Mouse (Mus musculus) neural tube, embryonic 14.5 days (tissue): ENCODE results near the gene Cnga2. TPM values are rescaled to one million over a fixed set of nuclear protein-coding genes. Genes with fewer than 3 reads are reported as not detected.
A peak's percentile ranks its signal among the peaks of the same experiment; 100 is the strongest.

ENCODE experiments used
- ATAC-seq: fragments of 200-750 bp; cut with Nextera tagmentation; 2 replicates; pipeline ENCODE4 v1.8.0; 2017; ENCODE audit warnings: low read depth, mild to moderate bottlenecking, moderate TSS enrichment, moderate library complexity
- H3K27ac ChIP-seq: fragments of 300-500 bp; sonication (generic); 2 replicates; pipeline ENCODE4 v1.5.1; 2014; ENCODE audit warnings: low read depth, mild to moderate bottlenecking, control low read depth, low read length, moderate library complexity, mixed read lengths
- H3K27me3 ChIP-seq: fragments of 300-500 bp; sonication (generic); 2 replicates; pipeline ENCODE4 v1.6.1; 2014; ENCODE audit warnings: low read length; ENCODE audit not compliant: control insufficient read depth, insufficient read depth
- H3K36me3 ChIP-seq: fragments of 300-500 bp; sonication (generic); 2 replicates; pipeline ENCODE4 v1.6.1; 2014; ENCODE audit warnings: low read length, mixed read lengths; ENCODE audit not compliant: control insufficient read depth, insufficient read depth
- H3K4me1 ChIP-seq: fragments of 300-500 bp; sonication (generic); 2 replicates; pipeline ENCODE4 v1.6.1; 2014; ENCODE audit warnings: low read length; ENCODE audit not compliant: control insufficient read depth, insufficient read depth
- H3K4me2 ChIP-seq: fragments of 300-500 bp; sonication (generic); 2 replicates; pipeline ENCODE4 v1.6.1; 2014; ENCODE audit warnings: mild to moderate bottlenecking, low read depth, low read length, control low read depth
- H3K4me3 ChIP-seq: fragments of 300-500 bp; sonication (generic); 2 replicates; pipeline ENCODE4 v1.5.1; 2014; ENCODE audit warnings: low read depth, low read length, control low read depth, mixed read lengths
- H3K9ac ChIP-seq: fragments of 300-500 bp; sonication (generic); replicated peaks from 2 replicates; pipeline ENCODE4 v1.6.1; 2014; ENCODE audit warnings: low read depth, mild to moderate bottlenecking, control low read depth, low read length, mixed read lengths
- H3K9me3 ChIP-seq: fragments of 300-500 bp; sonication (generic); 2 replicates; pipeline ENCODE4 v1.6.1; 2016; ENCODE audit warnings: low read length; ENCODE audit not compliant: control insufficient read depth
- WGBS: fragments of 180-500 bp; shearing (Covaris S2); extraction: QIAGEN DNeasy Blood & Tissue Kit; methylation state at CpG from one replicate; pipeline ENCODE4 v1.1.7; 2014; 5-methylcytosine and 5-hydroxymethylcytosine counted together
- polyA plus RNA-seq: library from polyadenylated mRNA; unstranded; fragments of >200 nt; fragmentation: Nextera tagmentation; extraction: Ambion mirVana; gene quantifications from 2 replicates; pipeline ENCODE4 v1.2.1, GENCODE M21; 2014

Cnga2 gene
- 0.08 and 0.15 TPM in 2 replicates for polyA plus RNA-seq

DNA sequence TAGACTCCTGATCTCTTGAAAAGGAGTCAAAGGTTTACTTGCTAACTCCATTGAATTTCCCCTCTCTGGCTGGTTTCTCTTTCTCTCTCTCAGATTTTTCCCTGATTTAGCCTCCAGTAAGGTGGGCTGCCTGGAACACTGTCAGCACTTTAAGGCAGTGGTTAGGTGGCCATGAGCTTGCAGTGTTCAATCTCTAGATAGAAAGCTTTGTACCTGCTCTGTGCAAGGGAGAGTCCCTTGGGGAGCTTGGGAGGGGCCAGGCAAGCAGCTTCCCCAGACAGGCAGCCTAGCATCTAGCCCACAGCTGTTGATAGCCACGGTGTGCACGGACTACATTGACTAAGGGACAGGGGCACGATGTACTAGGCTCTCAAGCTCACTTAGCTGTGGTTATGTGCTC, at the start of gene Cnga2:
Gene Cnga2, plus strand, starts transcription at position 301 of the 400 bp plus-strand sequence.
- no peak within 1 kb of the TSS for H3K4me2 ChIP-seq
- no peak within 1 kb of the TSS for H3K9ac ChIP-seq
- H3K4me1 ChIP-seq: no peaks in the 10 kb centered on the region
- no peaks in the 10 kb centered on the region for H3K36me3 ChIP-seq
- ATAC-seq: no peak
- no peaks in the 10 kb centered on the region for H3K27me3 ChIP-seq
- no peak within 1 kb of the TSS for H3K4me3 ChIP-seq
- no peak within 1 kb of the TSS for H3K27ac ChIP-seq
- 92% methylated on average over 3 of the region's 3 CpGs for WGBS
- H3K9me3 ChIP-seq: no peaks in the 10 kb centered on the region

DNA sequence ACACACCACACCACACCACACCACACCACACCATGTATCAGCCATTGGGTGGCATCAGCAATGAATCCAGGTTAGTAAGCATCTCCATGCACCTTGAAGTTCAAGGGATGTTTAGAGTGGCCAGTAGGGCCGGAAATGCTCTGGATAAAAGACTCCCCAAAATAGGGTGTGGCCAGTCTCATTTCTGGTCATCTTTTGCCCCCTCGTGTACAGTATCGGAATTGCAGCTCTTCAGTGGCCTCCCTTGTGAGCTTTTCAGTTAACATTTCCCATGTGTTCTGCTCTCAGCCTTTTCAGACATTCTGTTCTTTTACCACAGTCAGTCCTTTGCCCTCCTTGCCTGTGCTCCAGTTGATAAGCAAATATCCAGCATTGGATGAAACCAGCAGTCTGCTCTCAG, 45.0 kb upstream of the Cnga2 start:
- H3K27ac ChIP-seq: no peak overlapping the region
- no peak overlapping the region for H3K4me3 ChIP-seq
- H3K9me3 ChIP-seq: no peaks in the 10 kb centered on the region
- H3K9ac ChIP-seq: no peak overlapping the region
- ATAC-seq: no peak
- H3K4me2 ChIP-seq: no peak overlapping the region
- H3K36me3 ChIP-seq: no peaks in the 10 kb centered on the region
- H3K27me3 ChIP-seq: no peaks in the 10 kb centered on the region
- H3K4me1 ChIP-seq: no peaks in the 10 kb centered on the region
- 12% methylated on average over 3 of the region's 3 CpGs for WGBS

GRCm38 (mm10) chrX:71958366-71958765, 33.3 kb upstream of the Cnga2 start:
- no peaks in the 10 kb centered on the region for H3K36me3 ChIP-seq
- no peak overlapping the region for H3K4me2 ChIP-seq
- no peak overlapping the region for H3K27ac ChIP-seq
- no peaks in the 10 kb centered on the region for H3K9me3 ChIP-seq
- no peak for ATAC-seq
- H3K4me1 ChIP-seq: no peaks in the 10 kb centered on the region
- no peak overlapping the region for H3K4me3 ChIP-seq
- no peak overlapping the region for H3K9ac ChIP-seq
- no peaks in the 10 kb centered on the region for H3K27me3 ChIP-seq

DNA sequence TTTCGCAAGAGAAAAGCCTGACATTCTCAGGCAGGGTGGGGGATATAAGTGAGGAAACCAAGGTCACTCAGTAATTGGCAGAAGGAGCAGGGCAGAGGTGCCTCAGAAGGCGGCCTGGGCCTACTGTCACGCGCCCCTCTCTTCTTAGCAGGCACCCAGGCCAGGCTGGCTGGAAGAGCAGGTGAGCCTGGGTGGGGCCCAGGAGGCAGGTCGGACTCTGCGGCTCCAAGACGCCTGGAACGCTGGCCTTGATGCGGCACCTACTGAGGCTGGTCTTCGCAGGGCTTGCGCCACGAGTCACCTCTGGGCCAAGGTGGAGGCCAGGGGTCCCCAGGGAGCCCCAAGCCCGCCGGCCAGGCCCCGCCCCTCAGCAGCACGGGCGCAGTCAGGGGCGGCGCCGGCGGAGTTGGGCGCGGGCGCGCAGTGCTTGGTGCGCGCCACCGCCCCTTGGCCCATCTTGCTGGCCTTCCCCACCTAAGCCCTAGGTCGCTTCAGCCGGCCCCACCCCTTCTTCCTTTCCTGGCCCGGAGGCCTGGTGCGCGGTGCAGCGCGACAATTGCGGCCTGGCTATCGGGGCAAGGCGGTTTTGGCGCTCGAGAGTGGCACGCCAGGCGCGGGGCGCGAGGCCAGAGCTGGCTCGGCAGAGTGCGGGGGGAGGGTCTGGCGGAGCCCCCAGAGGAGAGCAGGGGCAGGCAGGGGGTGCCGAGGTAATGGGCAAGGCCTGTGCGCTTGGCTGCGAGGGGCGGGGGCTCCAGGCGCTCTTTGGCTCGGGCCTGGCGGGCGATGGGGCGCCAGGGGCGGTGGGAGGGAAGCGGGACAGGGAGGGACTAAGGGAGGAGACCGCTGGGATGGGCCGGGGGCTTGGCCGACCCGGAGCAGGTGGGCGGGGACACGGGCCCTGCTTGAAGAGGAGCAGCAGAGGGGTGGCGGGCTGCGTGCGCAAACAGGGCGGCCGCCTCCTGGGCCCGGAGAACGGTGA, 29.3 kb upstream of the Cnga2 start, which contains the start of gene Prrg3:
Gene Prrg3, plus strand, starts transcription at position 552 of the 979 bp plus-strand sequence.
- ATAC-seq: peak; percentile 89
- Histone ChIP-seq H3K4me2 (peak within 1 kb of the TSS; percentile 54), H3K4me3 (peak within 1 kb of the TSS; percentile 53), H3K27me3 (no peaks in the 10 kb centered on the region), H3K27ac (peak within 1 kb of the TSS; percentile 39; the same call in 1 of the 2 replicates), H3K9ac (peak within 1 kb of the TSS; percentile 79), H3K9me3 (no peaks in the 10 kb centered on the region), H3K4me1 (no peaks in the 10 kb centered on the region), H3K36me3 (no peaks in the 10 kb centered on the region)
- WGBS: 16% methylated on average over 39 of the region's 72 CpGs

GRCm38 (mm10) chrX:71963275-71963912, 28.3 kb upstream of the Cnga2 start:
- Histone ChIP-seq H3K4me2 (peak overlapping the region; percentile 54), H3K36me3 (no peaks in the 10 kb centered on the region), H3K27me3 (no peaks in the 10 kb centered on the region), H3K9ac (peak overlapping the region; percentile 79), H3K27ac (no peak overlapping the region; the same call in 1 of the 2 replicates), H3K4me1 (no peaks in the 10 kb centered on the region), H3K9me3 (no peaks in the 10 kb centered on the region), H3K4me3 (peak overlapping the region; percentile 53)
- WGBS: 22% methylated on average over 9 of the region's 9 CpGs
- ATAC-seq: peak; percentile 47; the same call in 1 of the 2 replicates

DNA sequence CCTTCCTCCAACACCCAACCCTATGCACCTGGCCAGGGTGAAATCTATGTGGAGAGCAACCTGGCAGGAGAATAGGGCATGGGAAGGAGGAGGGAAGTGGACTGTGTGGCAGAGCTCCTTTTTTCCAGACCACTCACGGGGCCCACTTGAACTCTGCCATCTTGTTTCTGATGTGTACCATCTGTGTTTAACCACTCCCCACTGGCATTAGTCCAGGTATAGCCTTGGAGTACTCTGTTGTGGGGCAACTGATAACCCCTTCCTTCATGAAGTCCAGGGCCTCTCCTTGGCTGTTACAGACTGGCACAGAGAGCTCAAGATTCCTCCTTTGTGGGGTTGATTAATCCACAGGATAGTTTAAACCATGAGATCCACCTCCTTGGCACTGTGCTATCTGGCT, 23.4 kb upstream of the Cnga2 start:
- H3K4me3 ChIP-seq: no peak overlapping the region
- no peak overlapping the region for H3K27ac ChIP-seq
- whole genome bisulfite sequencing: 85% methylated on average over 1 of the region's 1 CpGs
- no peaks in the 10 kb centered on the region for H3K36me3 ChIP-seq
- H3K27me3 ChIP-seq: no peaks in the 10 kb centered on the region
- no peaks in the 10 kb centered on the region for H3K4me1 ChIP-seq
- H3K9me3 ChIP-seq: no peaks in the 10 kb centered on the region
- no peak for ATAC-seq
- H3K4me2 ChIP-seq: no peak overlapping the region
- H3K9ac ChIP-seq: no peak overlapping the region

DNA sequence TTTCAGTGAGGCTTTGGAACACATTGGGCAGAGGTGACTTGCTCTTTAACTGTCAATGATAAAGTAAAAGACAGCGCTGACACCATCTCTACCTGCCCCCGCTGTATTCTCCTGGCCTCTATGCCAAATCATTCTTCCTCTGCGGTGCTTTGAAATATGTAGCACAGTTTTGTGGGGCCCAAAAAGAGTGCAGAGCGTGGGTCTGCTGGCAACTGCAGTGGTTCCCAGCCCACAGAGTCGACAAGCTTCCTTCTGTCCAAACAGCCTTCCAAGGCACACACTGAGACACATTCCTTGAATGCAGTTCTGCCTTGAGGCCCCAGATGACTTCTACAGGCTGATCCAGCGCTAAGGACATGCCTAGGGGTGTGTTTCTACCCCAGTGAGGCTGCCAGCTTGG, 22.8 kb upstream of the Cnga2 start:
- Histone ChIP-seq H3K9me3 (no peaks in the 10 kb centered on the region), H3K36me3 (no peaks in the 10 kb centered on the region), H3K4me2 (no peak overlapping the region), H3K9ac (no peak overlapping the region), H3K27ac (no peak overlapping the region), H3K27me3 (no peaks in the 10 kb centered on the region), H3K4me3 (no peak overlapping the region), H3K4me1 (no peaks in the 10 kb centered on the region)
- WGBS: 84% methylated on average over 6 of the region's 6 CpGs
- ATAC-seq: no peak

GRCm38 (mm10) chrX:71971325-71971724, 20.3 kb upstream of the Cnga2 start:
- Histone ChIP-seq H3K9me3 (no peaks in the 10 kb centered on the region), H3K27me3 (no peaks in the 10 kb centered on the region), H3K36me3 (no peaks in the 10 kb centered on the region), H3K4me1 (no peaks in the 10 kb centered on the region), H3K4me2 (no peak overlapping the region), H3K4me3 (no peak overlapping the region), H3K27ac (no peak overlapping the region), H3K9ac (no peak overlapping the region)
- no peak for ATAC-seq
- 72% methylated on average over 5 of the region's 5 CpGs for WGBS

GRCm38 (mm10) chrX:71972686-71973085, 19.0 kb upstream of the Cnga2 start, which contains the start of gene Fate1:
Fate1 (plus strand) TSS chrX:71972986.
- no peaks in the 10 kb centered on the region for H3K4me1 ChIP-seq
- H3K9me3 ChIP-seq: no peaks in the 10 kb centered on the region
- H3K27me3 ChIP-seq: no peaks in the 10 kb centered on the region
- no peak within 1 kb of the TSS for H3K9ac ChIP-seq
- WGBS: 90% methylated on average over 2 of the region's 2 CpGs
- no peaks in the 10 kb centered on the region for H3K36me3 ChIP-seq
- H3K27ac ChIP-seq: no peak within 1 kb of the TSS
- ATAC-seq: no peak
- H3K4me2 ChIP-seq: no peak within 1 kb of the TSS
- H3K4me3 ChIP-seq: no peak within 1 kb of the TSS
